Mouse (Mus musculus) heart, postnatal 36 days (tissue): ENCODE results near the gene Ear14. TPM values are rescaled to one million over a fixed set of nuclear protein-coding genes. Genes with fewer than 3 reads are reported as not detected.
"Not testable (repeated sequence)": the region's sequence is repeated elsewhere in the genome, so short reads cannot be mapped to it uniquely, and the experiment has no call there.

Experiments used
- DNase-seq, 2 experiments: peaks; one replicate each; pipeline ENCODE4 v3.0.0; 2021 to 2022
- intact Hi-C: fragments of 180-260 bp; cut with DNase I; formaldehyde crosslinking; loops from one replicate; pipeline ENCODE4 v1.15.1; 2025
- total RNA-seq, 2 experiments: library from RNA; stranded (reverse); gene quantifications; 2 replicates each; pipeline ENCODE4 v1.2.3; 2021

Ear14 gene
- total RNA-seq, 2 experiments from 2014 or later: not detected

DNA sequence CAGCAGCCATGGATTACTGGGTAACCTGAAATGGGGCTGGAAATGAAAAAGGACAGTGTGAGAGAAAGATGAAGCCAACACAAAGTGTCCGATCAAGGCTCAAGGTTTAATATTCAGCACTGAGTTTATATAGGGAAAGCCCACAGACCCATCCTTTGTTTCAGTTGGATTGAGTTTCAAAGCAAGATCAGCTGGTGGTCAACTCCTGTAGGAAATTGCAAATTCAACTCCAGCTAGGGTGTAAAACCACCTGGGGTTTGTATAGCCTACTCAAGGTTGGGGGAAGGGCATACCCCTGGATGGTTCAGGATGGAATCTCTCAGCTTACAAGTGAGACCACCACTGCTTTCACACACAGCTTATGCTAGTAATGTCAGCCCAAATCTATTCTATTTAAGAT, 44.5 kb downstream of the Ear14 start:
- no peak for DNase-seq
- intact Hi-C loops: no loop called here

DNA sequence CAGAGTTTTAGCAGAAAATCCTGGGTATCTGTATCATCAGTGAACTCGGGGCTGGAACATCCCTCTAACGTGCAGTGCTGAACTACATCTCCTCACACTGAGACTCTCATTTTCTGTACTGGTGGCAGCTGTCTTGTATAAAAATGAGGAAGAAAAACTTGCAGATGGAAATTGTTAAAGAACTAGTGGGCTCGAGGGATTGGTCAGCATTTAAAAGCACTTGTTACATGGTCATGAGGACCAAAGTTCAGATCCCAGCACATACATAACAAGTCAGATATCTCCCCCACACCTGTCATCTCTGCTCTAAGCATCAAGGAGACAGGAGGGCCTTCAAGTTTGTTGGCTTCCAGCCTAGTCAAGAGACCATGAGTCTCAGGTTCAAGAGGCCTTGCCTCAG, 47.2 kb downstream of the Ear14 start:
- intact Hi-C loops: loop anchor here (5.0 kb wide), 1 partner anchor 592 kb away; no protein-coding TSS in a partner anchor
- DNase-seq: no peak

DNA sequence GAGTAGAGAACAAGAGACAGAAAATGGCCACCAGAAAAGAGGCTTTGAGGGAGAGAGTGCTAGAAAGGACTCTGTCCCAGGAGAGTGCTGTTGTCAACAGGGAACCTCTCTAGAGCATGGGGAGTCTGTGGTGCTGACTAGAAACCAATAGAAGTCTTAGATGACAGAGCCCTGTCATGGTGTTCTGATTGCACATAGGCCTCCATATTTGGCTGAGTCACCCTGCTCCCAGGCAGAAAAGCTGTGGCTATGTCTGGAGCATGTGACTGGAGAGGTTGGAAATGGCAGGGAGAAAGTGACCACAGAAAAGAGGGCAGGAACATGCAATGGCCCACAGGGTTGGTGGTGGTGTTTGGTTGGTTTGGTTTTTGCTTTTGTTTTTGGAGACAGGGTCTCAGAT, 49.0 kb downstream of the Ear14 start:
- intact Hi-C loops: loop anchor here (5.0 kb wide), 1 partner anchor 590 kb away; no protein-coding TSS in a partner anchor
- DNase-seq: not testable (repeated sequence)

DNA sequence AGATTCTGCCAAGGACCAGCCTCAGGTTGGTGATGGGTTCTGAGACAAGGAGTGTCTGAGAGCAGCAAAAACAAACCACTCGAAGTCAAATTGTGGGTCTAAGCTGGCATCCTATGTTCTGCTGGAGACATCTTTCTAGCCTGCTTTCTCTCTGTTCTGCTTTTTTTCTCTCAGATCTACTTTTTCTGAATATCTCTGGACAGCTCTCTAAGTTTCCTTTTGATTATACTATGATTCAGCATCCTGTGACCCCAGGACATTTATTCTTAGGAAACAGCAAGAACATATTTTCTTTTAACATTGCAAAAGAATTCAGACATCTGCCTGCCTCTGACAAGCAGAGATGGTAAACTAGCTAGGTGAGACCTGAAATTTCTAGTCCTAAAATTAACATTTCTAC, 50.4 kb downstream of the Ear14 start:
- no peak for DNase-seq
- intact Hi-C loops: loop anchor here (5.0 kb wide), 1 partner anchor 589 kb away; no protein-coding TSS in a partner anchor

Other genes with a start within 250 kb of the Ear14 start
- under 1 TPM; 0.22 to 0.65 TPM for gene Pnp2, start 247.4 kb upstream of the Ear14 start, total RNA-seq
- gene Rnase10, start 195.6 kb upstream of the Ear14 start, total RNA-seq: under 1 TPM; 0.22 to 0.25 TPM
- gene Rnase9, start 161.5 kb upstream of the Ear14 start, total RNA-seq: not detected
- not detected for gene Rnase11, start 153.2 kb upstream of the Ear14 start, total RNA-seq
- not detected for gene Rnase12, start 145.7 kb upstream of the Ear14 start, total RNA-seq
- not detected for gene Olfr750, start 129.0 kb upstream of the Ear14 start, total RNA-seq
- 10 to 100 TPM; 58.7 to 61.0 TPM for gene Rnase4, start 112.3 kb upstream of the Ear14 start, total RNA-seq
- 1 to 10 TPM; 7.7 to 9.5 TPM for gene Ang, start 112.2 kb upstream of the Ear14 start, total RNA-seq
- not detected for gene Eddm3b, start 89.0 kb upstream of the Ear14 start, total RNA-seq
- under 1 TPM; 0.28 to 0.87 TPM for gene Rnase6, start 79.5 kb upstream of the Ear14 start, total RNA-seq
- gene Rnase1, start 56.6 kb upstream of the Ear14 start, total RNA-seq: 1 to 10 TPM in 1 of 2 experiments, under 1 TPM in 1; 0.80 to 1.1 TPM
- gene Rnase2b, start 41.1 kb upstream of the Ear14 start, total RNA-seq: not detected
- gene Ang2, start 4.2 kb upstream of the Ear14 start, total RNA-seq: not detected
- 1 to 10 TPM in 1 of 2 experiments, under 1 TPM in 1; 0.81 to 1.4 TPM for gene Rnase2a, start 52.7 kb downstream of the Ear14 start, total RNA-seq
- not detected for gene Gm7247, start 158.4 kb downstream of the Ear14 start, total RNA-seq
- not detected for gene Vmn2r88, start 207.4 kb downstream of the Ear14 start, total RNA-seq
- gene Vmn2r89, start 248.5 kb downstream of the Ear14 start, total RNA-seq: not detected